Mouse (Mus musculus) limb, embryonic 14.5 days (tissue): ENCODE data around the gene Myo19. TPM values are rescaled to one million over a fixed set of nuclear protein-coding genes. Genes with fewer than 3 reads are reported as not detected.

ENCODE experiments used
- ATAC-seq: fragments of 200-750 bp; cut with Nextera tagmentation; 2 replicates; pipeline ENCODE4 v1.8.0; 2017; ENCODE audit warnings: low read depth, moderate number of reproducible peaks, moderate TSS enrichment; ENCODE audit not compliant: low FRiP score
- DNase-seq: peaks from one replicate; pipeline ENCODE4 v3.0.0-alpha.2; 2015; ENCODE audit warnings: low spot score
- H3K27ac ChIP-seq: fragments of 300-500 bp; sonication (generic); replicated peaks from 2 replicates; pipeline ENCODE4 v1.5.1; 2014; ENCODE audit warnings: low read depth, mild to moderate bottlenecking, low read length, moderate library complexity, mixed read lengths
- H3K27me3 ChIP-seq: fragments of 300-500 bp; sonication (generic); 2 replicates; pipeline ENCODE4 v1.6.1; 2014; ENCODE audit warnings: low read length, mixed read lengths; ENCODE audit not compliant: control insufficient read depth, insufficient read depth
- H3K36me3 ChIP-seq: fragments of 300-500 bp; sonication (generic); 2 replicates; pipeline ENCODE4 v1.6.1; 2014; ENCODE audit warnings: mild to moderate bottlenecking, low read length, moderate library complexity, mixed read lengths; ENCODE audit not compliant: control insufficient read depth, insufficient read depth
- H3K4me1 ChIP-seq: fragments of 300-500 bp; sonication (generic); 2 replicates; pipeline ENCODE4 v1.6.1; 2014; ENCODE audit warnings: antibody characterized with exemption, low read length, mixed read lengths; ENCODE audit not compliant: control insufficient read depth, insufficient read depth
- H3K4me2 ChIP-seq: fragments of 300-500 bp; sonication (generic); replicated peaks from 2 replicates; pipeline ENCODE4 v1.6.1; 2014; ENCODE audit warnings: low read depth, mild to moderate bottlenecking, low read length, moderate library complexity; ENCODE audit not compliant: severe bottlenecking
- H3K4me3 ChIP-seq: fragments of 300-500 bp; sonication (generic); replicated peaks from 2 replicates; pipeline ENCODE4 v1.5.1; 2014; ENCODE audit warnings: low read length
- H3K9ac ChIP-seq: fragments of 300-500 bp; sonication (generic); 2 replicates; pipeline ENCODE4 v1.6.1; 2014; ENCODE audit warnings: mild to moderate bottlenecking, low read depth, low read length, moderate library complexity; ENCODE audit not compliant: severe bottlenecking
- H3K9me3 ChIP-seq: fragments of 300-500 bp; sonication (generic); 2 replicates; pipeline ENCODE4 v1.6.1; 2016; ENCODE audit warnings: low read length; ENCODE audit not compliant: control insufficient read depth
- POLR2A ChIP-seq: fragments of 200-500 bp; IDR thresholded peaks from 2 replicates; pipeline ENCODE4 v1.8.0; 2012; ENCODE audit warnings: inconsistent platforms, mild to moderate bottlenecking, moderate library complexity, borderline replicate concordance; ENCODE audit not compliant: insufficient read depth, insufficient read length; ENCODE audit errors: extremely low read depth
- WGBS: fragments of 180-500 bp; shearing (Covaris S2); extraction: QIAGEN DNeasy Blood & Tissue Kit; methylation state at CpG from one replicate; pipeline ENCODE4 v1.1.7; 2014; 5-methylcytosine and 5-hydroxymethylcytosine counted together
- polyA plus RNA-seq, 2 experiments: library from polyadenylated mRNA; depleted of rRNA in 1 of 2; stranded (reverse) in 1 of 2; unstranded in 1 of 2; fragments of >200 nt; fragmentation: Nextera tagmentation in 1 of 2; extraction: Ambion mirVana in 1 of 2; gene quantifications; 2 replicates each; pipeline versions ENCODE4 v1.2.1 to v1.2.3; 2012 to 2014

Gene Myo19
- polyA plus RNA-seq, 2 experiments = 11.0 to 29.2 TPM

DNA sequence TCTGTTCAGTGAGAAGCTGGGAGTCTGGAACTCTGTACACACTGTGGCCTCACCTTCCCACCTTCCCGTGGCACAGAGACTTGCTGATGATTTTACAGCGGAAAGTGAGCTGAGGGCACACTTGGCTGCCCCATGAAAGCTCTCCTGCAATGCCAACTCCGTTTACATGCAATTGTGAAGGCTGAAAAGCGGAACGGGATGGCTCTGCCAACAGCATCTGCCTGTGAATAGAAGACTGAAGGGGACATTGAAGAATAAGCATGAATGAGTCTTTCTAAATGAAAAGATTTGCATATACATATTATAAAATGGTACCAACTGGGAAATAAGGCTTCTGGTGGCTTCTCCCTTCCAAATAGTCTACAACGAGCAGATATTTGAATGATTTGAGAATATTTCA lies 67.3 kb downstream of the Myo19 start:
- no peaks in the 10 kb centered on the region for H3K4me1 ChIP-seq
- DNase-seq (no peak), ATAC-seq (no peak)
- H3K9me3 ChIP-seq = no peaks in the 10 kb centered on the region
- no peak overlapping the region for H3K27ac ChIP-seq
- no peaks in the 10 kb centered on the region for H3K27me3 ChIP-seq
- no peaks in the 10 kb centered on the region for H3K36me3 ChIP-seq
- H3K9ac ChIP-seq = no peak overlapping the region
- no peak overlapping the region for H3K4me2 ChIP-seq
- no peak overlapping the region for H3K4me3 ChIP-seq
- no peak for TF ChIP-seq POLR2A
- 73% methylated on average over 6 of the region's 6 CpGs for WGBS

DNA sequence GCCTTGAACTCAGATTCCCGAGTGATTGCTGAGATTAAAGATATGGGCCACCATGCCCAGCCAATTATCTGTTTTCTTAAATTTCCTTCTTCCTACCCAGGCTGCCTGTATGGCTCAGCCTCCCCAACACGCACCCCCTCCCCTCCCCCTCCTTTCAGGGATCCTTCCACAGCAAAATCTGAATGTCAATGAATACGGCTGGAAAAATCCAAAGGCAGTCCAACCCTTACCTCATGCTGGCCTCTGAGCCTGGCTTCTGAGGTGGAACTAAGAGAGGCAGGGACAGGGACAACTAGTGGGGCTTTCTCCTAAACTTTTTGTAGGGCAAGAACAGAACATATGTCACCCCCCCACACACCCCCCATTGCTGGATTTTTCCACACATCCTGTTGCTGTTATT lies 68.2 kb downstream of the Myo19 start:
- no peaks in the 10 kb centered on the region for H3K9me3 ChIP-seq
- no peak overlapping the region for H3K27ac ChIP-seq
- no peak for TF ChIP-seq POLR2A
- 58% methylated on average over 3 of the region's 3 CpGs for WGBS
- H3K9ac ChIP-seq = no peak overlapping the region
- H3K4me3 ChIP-seq = no peak overlapping the region
- H3K4me1 ChIP-seq = no peaks in the 10 kb centered on the region
- no peak overlapping the region for H3K4me2 ChIP-seq
- DNase-seq (no peak), ATAC-seq (no peak)
- H3K27me3 ChIP-seq = no peaks in the 10 kb centered on the region
- H3K36me3 ChIP-seq = no peaks in the 10 kb centered on the region

DNA sequence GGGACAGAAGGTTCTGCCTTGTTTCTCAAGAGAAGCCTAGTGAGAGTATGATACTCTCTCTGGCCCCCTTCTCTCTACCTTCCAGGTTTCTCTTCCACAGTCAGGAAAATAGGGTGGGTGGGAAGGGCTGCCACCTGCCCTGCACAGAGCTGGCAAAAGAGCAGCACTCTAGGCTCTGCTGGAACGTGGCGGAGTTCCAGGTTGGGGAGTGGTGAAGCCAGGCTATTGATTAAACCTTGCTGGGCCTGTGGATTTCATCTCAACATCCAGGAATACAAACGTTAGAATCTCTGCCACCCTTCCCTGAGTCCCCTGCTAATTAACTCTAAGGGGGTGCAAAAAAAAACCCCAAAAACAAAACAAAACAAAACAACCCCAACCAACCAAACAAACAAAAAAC lies 68.6 kb downstream of the Myo19 start:
- WGBS = 61% methylated on average over 3 of the region's 3 CpGs
- H3K27ac ChIP-seq = no peak overlapping the region
- no peak for TF ChIP-seq POLR2A
- H3K4me1 ChIP-seq = no peaks in the 10 kb centered on the region
- no peaks in the 10 kb centered on the region for H3K9me3 ChIP-seq
- H3K9ac ChIP-seq = no peak overlapping the region
- H3K4me3 ChIP-seq = no peak overlapping the region
- H3K27me3 ChIP-seq = no peaks in the 10 kb centered on the region
- no peak for DNase-seq
- H3K36me3 ChIP-seq = no peaks in the 10 kb centered on the region
- ATAC-seq = no peak
- H3K4me2 ChIP-seq = no peak overlapping the region

DNA sequence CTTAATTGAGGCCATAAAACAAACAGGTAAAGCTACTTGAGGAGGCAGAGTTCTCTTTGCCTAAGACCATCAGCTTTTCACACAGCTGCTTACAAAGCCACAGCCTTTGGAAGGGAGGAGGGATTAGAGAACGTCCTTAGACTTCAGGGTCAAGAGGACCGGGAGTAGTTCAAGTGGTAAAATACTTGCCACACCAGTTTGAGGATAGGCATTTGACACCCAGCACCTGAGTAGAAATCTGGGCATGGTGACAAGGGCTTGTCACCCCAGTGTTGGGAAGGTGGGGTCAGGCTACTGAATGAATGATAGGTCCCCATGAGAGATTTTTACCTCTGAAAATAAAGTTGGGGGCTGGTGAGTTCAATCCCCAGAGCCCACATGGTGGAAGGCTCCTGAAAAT lies 72.7 kb downstream of the Myo19 start:
- Histone ChIP-seq H3K4me3 (no peak overlapping the region), H3K27ac (no peak overlapping the region), H3K9ac (no peak overlapping the region), H3K36me3 (no peaks in the 10 kb centered on the region), H3K27me3 (peaks cover 15% of the 10 kb centered on the region), H3K4me1 (0 out of 2 replicates have a peak, but pooled peaks cover 1% of the 10 kb centered on the region), H3K9me3 (no peaks in the 10 kb centered on the region), H3K4me2 (no peak overlapping the region)
- ATAC-seq = no peak
- TF ChIP-seq POLR2A = no peak
- no peak for DNase-seq
- 32% methylated on average over 2 of the region's 2 CpGs for WGBS

DNA sequence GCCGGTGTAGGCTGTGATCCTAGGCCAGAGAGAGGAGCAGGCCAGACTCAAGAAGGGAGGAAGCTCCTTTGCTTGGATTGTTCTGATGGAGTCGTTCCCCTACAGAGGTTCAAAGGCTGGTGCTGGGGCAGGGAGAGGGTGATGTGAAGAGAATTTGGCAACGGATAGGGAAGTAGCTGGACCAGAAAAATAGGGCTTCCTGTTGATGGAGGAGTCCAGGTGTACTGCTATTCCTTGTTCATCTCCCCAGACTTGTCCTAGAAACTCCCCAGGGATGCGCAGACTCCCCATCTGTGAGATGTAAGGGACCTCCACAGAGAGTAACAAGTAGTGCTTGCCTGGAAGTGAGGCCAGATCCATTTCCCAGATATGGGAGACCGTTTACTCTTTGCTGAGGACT lies 76.5 kb downstream of the Myo19 start:
- Histone ChIP-seq H3K27me3 (peaks cover 40% of the 10 kb centered on the region), H3K36me3 (no peaks in the 10 kb centered on the region), H3K9ac (no peak overlapping the region), H3K4me3 (no peak overlapping the region), H3K4me2 (no peak overlapping the region), H3K9me3 (no peaks in the 10 kb centered on the region), H3K27ac (no peak overlapping the region), H3K4me1 (0 out of 2 replicates have a peak, but pooled peaks cover 8% of the 10 kb centered on the region)
- WGBS = 27% methylated on average over 5 of the region's 5 CpGs
- ATAC-seq (no peak), DNase-seq (no peak)
- TF ChIP-seq POLR2A = no peak

DNA sequence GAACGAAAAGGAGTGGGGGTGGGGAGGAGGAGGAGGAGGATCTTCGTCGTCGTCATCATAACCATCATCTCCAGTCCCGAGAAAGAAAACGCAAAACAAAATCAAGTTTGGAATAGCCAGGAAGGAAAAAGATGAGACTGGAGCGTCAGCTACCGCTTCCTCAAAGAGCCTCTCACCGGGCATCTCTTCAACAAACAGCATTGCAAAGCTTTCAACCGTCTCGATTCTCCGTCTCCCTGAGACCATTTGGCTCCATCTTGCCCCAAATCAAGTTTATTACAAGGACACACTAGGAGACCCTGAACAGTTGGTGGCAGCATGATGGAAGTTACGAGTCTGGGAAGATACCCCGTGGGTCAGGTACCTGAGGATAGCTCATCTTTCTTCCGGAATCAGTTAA lies 77.2 kb downstream of the Myo19 start:
- no peak for ATAC-seq
- Histone ChIP-seq H3K9me3 (no peaks in the 10 kb centered on the region), H3K4me2 (peak overlapping the region; percentile 42; the same call in 1 of the 2 replicates), H3K9ac (no peak overlapping the region), H3K4me1 (0 out of 2 replicates have a peak, but pooled peaks cover 8% of the 10 kb centered on the region), H3K27me3 (peaks cover 40% of the 10 kb centered on the region), H3K36me3 (no peaks in the 10 kb centered on the region), H3K27ac (no peak overlapping the region), H3K4me3 (peak overlapping the region; percentile 27)
- DNase-seq = no peak
- TF ChIP-seq POLR2A = no peak
- 6% methylated on average over 15 of the region's 15 CpGs for WGBS
